25 mouse cellular contexts compared by ENCODE assay signal in genomic region chr2:75690656-75691055, GRCm38 (mm10). TPM values are rescaled to one million over a fixed set of nuclear protein-coding genes. Genes with fewer than 3 reads are reported as not detected.
DNase-seq lines count a peak whose midpoint lies in the region; TF ChIP-seq lines count a peak whose summit lies in the region.
"Had no signal": no experiment of that assay in that cellular context is flagged by ENCODE, and none has a peak within 500 bp of the region (broad histone marks: within the 10 kb centered on the region; RNA-seq: fewer than 3 reads in every experiment).

No protein-coding gene starts in this region.

- no peak for TF ChIP-seq POLR2A in heart, adult 2 months (IDR thresholded peaks at IDR 0.05; ENCODE audit: insufficient read depth, low read depth, low read length)

- H3K9ac ChIP-seq in heart, adult 2 months (ENCODE audit: low read depth, low read length) = peak overlapping the region; percentile 19; the same call in 1 of the 2 replicates
- no peak overlapping the region for H3K9ac ChIP-seq in ES-E14 (ENCODE audit: insufficient read depth, low read depth, low read length, poor library complexity, severe bottlenecking)
- H3K9ac ChIP-seq: embryonic facial prominence, embryonic 13.5 days; forebrain, embryonic 12.5 days; hindbrain, embryonic 14.5 days had no signal

- H3K36me3 ChIP-seq in heart, adult 2 months (ENCODE audit: control insufficient read depth, insufficient read depth, low read length) = peaks cover 68% of the 10 kb centered on the region
- H3K36me3 ChIP-seq in ES-E14 (ENCODE audit: control insufficient read depth, insufficient read depth, low read length, poor library complexity, severe bottlenecking) = peaks cover 4% of the 10 kb centered on the region; the same call in 1 of the 2 replicates
- H3K36me3 ChIP-seq: embryonic facial prominence, embryonic 13.5 days; forebrain, embryonic 12.5 days had no signal

- H3K4me3 ChIP-seq in gastrocnemius, adult 2 months = no peak overlapping the region; the same call in 1 of the 2 replicates
- H3K4me3 ChIP-seq in heart, adult 2 months = no peak overlapping the region
- no peak overlapping the region for H3K4me3 ChIP-seq in ES-E14 (ENCODE audit: insufficient read depth in 1 of 2, low read depth in 1 of 2, low read length in 2 of 2, poor library complexity in 1 of 2, severe bottlenecking in 1 of 2)
- H3K4me3 ChIP-seq: embryonic facial prominence, embryonic 10.5 days; embryonic facial prominence, embryonic 13.5 days; erythroblast, embryonic 14.5 days; forebrain, embryonic 12.5 days had no signal

- H3K27ac ChIP-seq in gastrocnemius, adult 2 months = peak overlapping the region; percentile 84; the same call in 1 of the 2 replicates
- peak overlapping the region; percentile 47 for H3K27ac ChIP-seq in heart, adult 2 months
- no peak overlapping the region for H3K27ac ChIP-seq in ES-E14 (ENCODE audit: insufficient read depth, low read depth, low read length, poor library complexity, severe bottlenecking)
- H3K27ac ChIP-seq: embryonic facial prominence, embryonic 10.5 days; embryonic facial prominence, embryonic 13.5 days; forebrain, embryonic 12.5 days; hindbrain, embryonic 14.5 days; hindbrain, postnatal 0 days had no signal

- in situ Hi-C loops in ES-E14 (cut with MboI; ENCODE audit: low sequenced_read_pairs in 2 of 2, unreplicated experiment in 2 of 2) = no loop called here

- peaks cover 17% of the 10 kb centered on the region for H3K79me2 ChIP-seq in heart, adult 2 months (replicated peaks; ENCODE audit: control insufficient read depth, insufficient read depth, low read length)

- no peaks in the 10 kb centered on the region for H3K27me3 ChIP-seq in heart, adult 2 months (ENCODE audit: control insufficient read depth, insufficient read depth, low read length)
- H3K27me3 ChIP-seq: CH12.LX; embryonic facial prominence, embryonic 13.5 days; forebrain, embryonic 12.5 days had no signal

- no peaks in the 10 kb centered on the region for H3K9me3 ChIP-seq in ES-E14 (ENCODE audit: control insufficient read depth, insufficient read depth, low read depth, low read length)
- H3K9me3 ChIP-seq: embryonic facial prominence, embryonic 10.5 days; embryonic facial prominence, embryonic 13.5 days; forebrain, embryonic 12.5 days had no signal

- intact Hi-C loops in gastrocnemius, adult 2 months (cut with DNase I) = no loop called here
- intact Hi-C loops in heart, adult 2 months (cut with DNase I) = no loop called here
- intact Hi-C loops in heart, postnatal 14 days (cut with DNase I) = no loop called here

- peaks cover 55% of the 10 kb centered on the region for H3K4me1 ChIP-seq in heart, adult 2 months (ENCODE audit: control insufficient read depth, insufficient read depth, low read length)
- peaks cover 8 to 39% of the 10 kb centered on the region in 2 experiments for H3K4me1 ChIP-seq in ES-E14 (ENCODE audit: control insufficient read depth in 2 of 2, insufficient read depth in 2 of 2, low read length in 2 of 2, poor library complexity in 1 of 2)

- no peak for DNase-seq in gastrocnemius, adult 2 months
- no peak for DNase-seq in gastrocnemius, postnatal 4 days (ENCODE audit: low spot score in 2 of 2)
- DNase-seq in heart, adult 2 months = no peak
- DNase-seq in heart, postnatal 14 days = no peak
- DNase-seq in kidney, adult 18-20 months = peak; percentile 2
- DNase-seq in kidney, postnatal 14 days = no peak
- DNase-seq in ES-E14 (ENCODE audit: low read depth, low spot score) = no peak
- no peak for DNase-seq in lung, postnatal 10 days
- DNase-seq: adrenal gland, adult 8-10 months; adrenal gland, postnatal 25 days; cerebellum, adult 11-12 months; cerebellum, adult 8-10 months; cerebellum, postnatal 10 days; cerebellum, postnatal 36 days; embryo, embryonic 11 days; gastrocnemius, postnatal 36 days; heart, postnatal 36 days; kidney, adult 2 months had no signal

- no peak for TF ChIP-seq CTCF in gastrocnemius, adult 2 months (IDR thresholded peaks at IDR 0.05)
- no peak for TF ChIP-seq CTCF in heart, adult 2 months (IDR thresholded peaks at IDR 0.05)

- 58% methylated on average over 4 of the region's 4 CpGs for WGBS in heart, adult 2 months

- TF ChIP-seq EP300 in heart, adult 2 months (IDR thresholded peaks at IDR 0.05; ENCODE audit: insufficient read depth, low read depth, low read length) = no peak

TF ChIP-seq in ES-E14, 5 proteins besides CTCF, POLR2A, EP300 and RAD21:
- 0 out of 2 replicates have a peak, but pooled peaks have one; percentile 24 for TF ChIP-seq ZNF384 (IDR thresholded peaks at IDR 0.05; ENCODE audit: low read depth, low read length)
- no peak for TF ChIP-seq ZC3H11A (IDR thresholded peaks at IDR 0.05; ENCODE audit: borderline replicate concordance, low read depth, low read length)

RNA-seq across cellular contexts. Expression of gene Nfe2l2, which starts 13.8 kb away (rescaled TPM):
- 10 to 100 TPM; 32.9 to 41.0 TPM for total RNA-seq in gastrocnemius, adult 2 months (2021)
- 10 to 100 TPM; 38.1 to 42.1 TPM for total RNA-seq in gastrocnemius, postnatal 4 days (2021)
- 10 to 100 TPM; 56.2 to 67.1 TPM for total RNA-seq in heart, adult 2 months (2021)
- 36.5 and 52.4 TPM in 2 replicates for polyA plus RNA-seq in heart, adult 2 months (2012; rRNA removed)
- total RNA-seq in heart, postnatal 14 days (2021) = 10 to 100 TPM; 67.5 to 78.8 TPM
- 19.8 and 28.4 TPM in 2 replicates for total RNA-seq in ES-E14 (2012; rRNA removed)

RNA-seq across cellular contexts. Expression of gene Hnrnpa3, which starts 31.6 kb away (rescaled TPM):
- 100 to 1,000 TPM; 123 to 144 TPM for total RNA-seq in gastrocnemius, adult 2 months (2021)
- 100 to 1,000 TPM; 421 to 501 TPM for total RNA-seq in gastrocnemius, postnatal 4 days (2021)
- 100 to 1,000 TPM; 177 to 180 TPM for total RNA-seq in heart, adult 2 months (2021)
- polyA plus RNA-seq in heart, adult 2 months (2012; rRNA removed) = 18.5 and 44.9 TPM in 2 replicates
- 100 to 1,000 TPM; 192 to 229 TPM for total RNA-seq in heart, postnatal 14 days (2021)
- 101 and 166 TPM in 2 replicates for total RNA-seq in ES-E14 (2012; rRNA removed)
